Mouse (Mus musculus): ENCODE data around the gene Anapc1.

Gene Anapc1

DNA sequence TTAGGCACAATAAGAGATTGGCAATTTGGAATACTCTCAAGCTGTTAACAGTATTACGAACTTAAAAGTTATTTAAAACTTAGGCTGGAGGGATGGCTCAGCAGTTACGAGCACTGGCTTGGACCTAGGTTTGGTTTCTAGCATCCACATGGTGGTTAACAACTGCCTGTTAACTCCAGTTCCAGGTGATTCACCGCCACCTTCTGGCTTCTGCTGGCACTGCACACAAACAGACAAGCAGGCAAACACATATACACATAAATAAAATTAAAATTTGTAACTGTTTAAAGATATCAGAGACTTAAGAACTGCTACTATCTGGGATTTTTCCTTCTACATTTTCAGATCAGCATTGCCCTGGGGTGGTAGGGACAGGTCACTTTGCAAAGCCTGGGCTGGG lies 123.0 kb downstream of the Anapc1 start:
- DNase-seq, result peak; percentile 47

All from thymus, postnatal 4 days (tissue).